Mouse (Mus musculus) c-Kit-positive CD71-positive TER-119-negative erythroid progenitor cells, embryonic 14.5 days (primary cell): Measurements from ENCODE around the gene Gm20929.
"Not testable (repeated sequence)": the region's sequence is repeated elsewhere in the genome, so short reads cannot be mapped to it uniquely, and the experiment has no call there.

ENCODE experiments used
- DNase-seq: peaks from one replicate; pipeline ENCODE4 v3.0.0-alpha.2; 2013; ENCODE audit warnings: low read depth

The Gm20929 gene

DNA sequence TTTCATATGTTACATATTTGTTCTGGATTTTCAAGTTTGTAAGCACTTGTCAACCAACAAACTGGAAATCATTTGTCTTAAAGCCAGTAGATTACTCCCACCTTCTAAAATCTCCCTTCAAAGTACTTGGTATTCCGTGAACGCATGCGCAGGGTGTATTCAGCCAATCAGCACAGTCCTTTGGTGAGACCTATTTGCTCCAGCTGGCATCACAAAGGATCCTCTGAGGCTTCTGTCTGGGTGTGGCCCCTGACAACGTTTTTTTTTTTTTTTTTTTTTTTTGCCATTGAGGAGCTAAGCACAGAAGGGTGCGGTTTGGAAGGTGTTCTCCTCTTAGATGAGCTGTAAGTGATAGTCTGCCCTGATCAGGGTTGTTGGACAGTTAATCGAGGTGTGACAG is at the start of gene Gm20929:
Gene Gm20929 (plus strand): TSS at position 301 of the 400 bp plus-strand sequence.
- DNase-seq: not testable (repeated sequence)
